Mouse (Mus musculus) heart, adult 9 months (tissue): ENCODE measurements at regions not wholly inside any gene's neighbourhood (a gene's known extent, or its start where the extent isn't known, plus 50 kb on each side); places are given as distances from the start of the nearest gene placed in this dataset.
A peak's percentile ranks its signal among the peaks of the same experiment; 100 is the strongest.

Experiments used
- DNase-seq, 2 experiments: peaks; one replicate each; pipeline ENCODE4 v3.0.0; 2022; ENCODE audit warnings: low spot score in 2 of 2

DNA sequence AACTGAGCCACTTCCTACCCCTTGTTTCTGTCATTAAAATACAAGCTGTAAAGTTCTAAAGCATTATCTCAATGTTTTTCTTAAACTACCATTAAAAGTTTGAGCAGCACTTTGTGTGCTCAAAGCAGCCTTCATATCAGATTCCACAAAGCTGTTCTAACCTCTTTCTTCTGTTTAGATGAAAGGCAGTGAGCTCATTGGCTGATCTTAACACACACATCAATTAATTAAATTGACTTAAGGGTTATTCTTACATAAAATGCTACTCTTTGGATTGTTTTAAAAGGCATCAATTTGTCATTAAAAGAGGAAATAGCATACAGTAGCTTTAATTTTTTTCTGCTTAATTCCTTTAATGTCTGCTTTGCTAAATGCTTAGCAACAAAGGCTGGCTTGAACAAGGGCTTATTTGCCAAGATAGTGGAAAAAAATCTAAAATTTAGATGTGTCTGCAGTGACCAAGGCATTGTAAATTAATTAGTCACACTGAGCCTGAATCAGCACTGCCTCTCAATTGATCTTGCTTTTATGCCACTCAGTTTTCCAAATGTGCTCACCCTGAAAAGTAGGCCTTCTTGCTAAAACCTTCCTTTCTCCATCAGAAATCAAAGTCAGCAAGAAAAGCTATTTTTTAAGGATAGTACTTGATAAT, 777.5 kb downstream of the Tmem114 start:
- DNase-seq, result no peak

DNA sequence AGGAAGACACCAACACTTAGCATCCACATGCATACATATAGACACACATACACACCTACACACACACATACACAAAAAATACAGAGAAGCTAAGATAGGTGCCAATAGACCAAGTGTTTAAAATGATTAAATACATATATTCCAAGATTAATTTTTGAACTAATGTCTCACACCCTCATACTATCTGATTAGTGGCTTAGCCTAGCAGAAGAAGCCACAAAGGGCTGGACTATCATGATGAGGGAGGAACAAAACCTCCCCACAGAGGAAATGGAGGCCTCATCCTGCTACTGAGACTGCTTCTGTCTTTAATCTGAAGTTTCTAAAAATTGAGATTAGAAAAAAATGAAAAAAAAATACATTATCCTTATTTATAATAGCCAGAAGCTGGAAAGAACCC, 780.6 kb downstream of the Tmem114 start:
- DNase-seq, result no peak

DNA sequence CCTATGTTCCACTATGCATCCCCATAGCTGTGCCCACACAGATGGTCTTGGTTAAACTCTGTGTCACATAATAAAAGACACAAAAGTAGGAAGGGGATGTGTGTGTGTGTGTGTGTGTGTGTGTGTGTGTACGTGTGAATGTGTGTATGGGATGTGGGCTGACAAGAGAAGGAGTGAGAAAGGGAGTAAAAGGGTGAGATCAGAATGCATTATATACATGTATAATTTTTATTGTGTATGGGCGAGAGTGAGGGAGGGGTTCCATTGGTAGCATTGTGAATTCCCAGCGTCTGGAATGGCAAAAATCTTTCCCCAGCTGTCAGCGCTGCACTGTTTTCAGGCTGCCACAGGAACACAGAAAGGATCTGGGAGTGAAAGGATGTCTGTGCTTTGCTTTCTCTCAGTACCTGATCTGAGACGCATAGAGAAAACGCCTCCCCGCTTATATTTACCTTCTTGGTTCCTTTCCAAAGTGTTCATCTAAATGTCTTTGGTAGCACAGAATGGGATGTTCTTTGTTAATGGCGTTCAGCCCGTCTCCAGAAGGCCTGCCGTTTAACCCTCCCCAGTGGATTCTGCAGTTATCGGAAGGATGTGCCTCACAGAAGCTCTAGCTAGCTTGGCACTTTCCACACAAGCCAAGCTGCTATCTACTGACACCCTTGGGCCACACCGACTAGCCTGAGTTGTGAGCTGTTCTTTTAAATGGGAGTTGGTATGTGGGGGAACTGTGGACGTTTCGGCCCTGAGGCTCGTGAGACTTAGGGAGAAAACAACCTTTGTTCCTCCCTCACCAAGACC, 785.8 kb downstream of the Tmem114 start:
- no peak for DNase-seq

DNA sequence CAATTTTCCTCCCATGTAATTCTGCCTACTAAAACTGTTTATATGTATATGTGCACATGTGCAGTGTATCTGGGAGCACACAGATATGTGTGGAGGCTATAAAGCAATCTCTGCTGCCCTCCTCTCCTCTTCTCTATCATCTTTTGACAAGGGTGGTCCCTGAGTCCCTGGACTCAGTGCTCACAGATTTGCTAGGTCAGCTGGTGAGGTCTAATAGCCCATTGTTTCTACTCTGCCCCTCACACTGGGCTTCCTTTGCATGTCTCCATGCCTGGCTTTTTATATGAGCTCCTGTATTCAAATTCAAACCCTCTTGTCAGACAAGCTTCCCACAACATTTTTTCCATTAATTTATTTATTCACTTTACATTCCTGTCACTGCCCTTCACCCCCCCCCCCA, 786.9 kb downstream of the Tmem114 start:
- no peak for DNase-seq

DNA sequence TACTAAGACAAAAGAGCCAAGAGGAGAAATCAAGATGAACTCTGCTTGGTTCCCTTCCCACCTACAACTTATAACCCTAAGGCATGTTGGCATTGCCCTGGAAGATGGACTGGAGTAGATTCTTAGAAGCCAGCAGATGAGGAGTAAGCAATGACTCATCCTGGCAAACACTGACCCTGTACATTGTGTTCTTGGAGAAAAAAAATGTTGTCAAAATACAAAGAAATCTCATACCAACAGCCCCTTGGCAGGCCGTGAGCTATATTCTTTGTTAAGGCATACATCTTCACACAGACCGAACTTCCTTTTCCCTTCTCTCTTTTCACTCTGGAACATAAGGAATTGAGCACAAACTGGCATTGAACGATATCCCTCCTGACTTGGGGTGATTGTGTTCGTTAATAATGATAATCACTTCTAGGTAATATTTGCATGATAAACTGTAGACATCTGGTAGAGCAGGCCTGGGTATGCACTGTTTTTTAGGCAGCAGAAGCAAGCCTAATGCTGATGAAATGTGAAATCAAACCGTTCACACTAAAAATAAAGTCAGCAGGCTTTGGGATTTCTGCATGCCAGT, 787.7 kb downstream of the Tmem114 start:
- no peak for DNase-seq

DNA sequence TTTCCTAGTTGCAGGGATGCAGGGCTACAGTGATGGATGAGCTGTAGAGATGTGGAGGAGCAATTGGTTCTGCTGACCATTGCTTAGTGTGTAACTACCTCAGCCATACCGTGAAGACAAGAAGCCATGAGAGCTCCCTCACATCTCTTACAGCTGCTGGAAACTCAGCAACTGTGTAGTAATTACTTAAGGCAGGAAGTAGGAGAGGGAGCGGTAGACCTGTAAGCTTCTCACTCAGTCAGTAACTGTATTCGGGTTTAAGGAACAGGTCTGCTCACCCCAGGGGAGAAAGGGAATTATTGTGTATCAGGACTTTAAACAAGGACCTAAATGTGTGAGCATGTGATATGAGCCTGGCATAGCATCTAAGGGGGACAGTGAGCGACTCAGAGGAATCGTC, 788.6 kb downstream of the Tmem114 start:
- no peak for DNase-seq

DNA sequence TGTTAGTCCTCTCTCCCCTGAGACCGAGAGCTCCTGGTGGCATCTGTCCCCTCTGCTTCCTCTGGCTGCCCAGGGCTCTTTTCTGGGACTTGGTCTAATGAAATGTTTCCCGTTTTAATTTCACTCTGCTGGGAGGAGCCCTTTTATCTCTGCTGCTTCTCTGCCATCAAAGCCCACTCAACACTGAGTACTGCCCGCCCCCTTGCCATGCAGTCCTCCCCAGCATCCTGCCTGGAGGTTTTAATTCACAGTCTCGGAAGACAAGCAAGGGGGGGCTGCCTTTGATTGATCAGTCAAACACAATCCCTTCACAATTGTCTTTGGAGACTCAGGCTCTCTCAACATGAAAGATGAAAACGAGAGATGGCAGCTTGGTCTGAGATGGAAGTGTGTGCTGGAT, 792.5 kb downstream of the Tmem114 start:
- DNase-seq, result no peak

DNA sequence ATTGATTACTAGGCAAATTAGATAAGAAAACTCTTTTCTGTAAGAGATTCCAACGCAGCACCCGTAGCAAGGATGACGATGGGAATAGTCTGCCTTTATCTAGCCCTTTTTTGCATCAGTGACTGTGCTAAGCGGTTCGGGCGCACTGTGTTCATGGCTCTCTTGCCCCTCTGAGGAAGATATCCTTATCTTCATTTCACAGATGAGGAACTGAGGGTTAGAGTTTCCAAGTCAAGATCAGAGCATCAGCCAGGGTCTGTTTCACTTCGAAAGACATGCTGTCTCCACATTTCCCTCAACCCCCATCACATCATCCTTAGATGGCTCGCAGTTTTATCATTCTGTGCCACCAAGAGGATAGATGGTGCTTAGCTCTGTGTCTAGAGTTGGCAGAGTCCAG, 796.6 kb downstream of the Tmem114 start:
- no peak for DNase-seq

DNA sequence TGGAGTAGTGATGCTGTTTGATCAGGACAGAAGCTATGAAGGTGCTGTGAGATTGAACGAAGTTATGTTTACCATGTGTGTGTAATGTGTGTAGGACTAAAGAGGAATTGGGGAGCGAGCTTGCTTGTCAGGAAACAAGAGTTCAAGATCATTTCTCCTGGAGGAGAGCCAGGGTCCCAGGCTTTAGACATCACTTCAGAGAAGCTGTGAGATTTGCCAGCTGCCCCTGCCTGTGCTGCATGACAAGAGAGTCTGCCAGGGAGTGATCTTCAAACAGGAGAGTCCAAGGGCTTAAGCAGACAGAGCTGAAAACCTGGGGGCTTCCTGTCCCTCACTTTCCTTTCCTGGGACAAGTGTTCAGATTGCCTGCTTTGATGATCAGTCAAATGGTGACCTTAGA, 818.3 kb downstream of the Tmem114 start:
- DNase-seq, result peak in 1 of 2 experiments; percentile 6

DNA sequence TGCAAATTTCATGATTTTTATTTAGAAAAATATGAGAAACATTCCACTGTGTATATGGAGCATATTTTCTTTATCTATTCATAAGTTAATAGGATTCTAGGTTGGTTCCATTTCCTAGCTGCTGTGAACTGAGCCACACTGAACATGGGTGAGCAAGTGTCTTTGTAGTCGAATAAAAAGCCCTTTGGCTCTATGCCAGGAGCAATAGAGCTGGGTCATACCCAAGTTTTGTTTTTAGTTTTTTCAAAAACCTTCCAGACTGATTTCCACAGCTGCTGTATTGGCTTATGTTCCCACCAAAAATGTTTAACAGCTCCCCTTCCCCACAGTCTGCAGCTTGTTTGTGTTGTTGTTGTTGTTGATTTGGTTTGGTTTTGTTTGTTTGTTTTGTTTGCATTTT, 822.5 kb downstream of the Tmem114 start:
- DNase-seq, result peak in 1 of 2 experiments; percentile 3

DNA sequence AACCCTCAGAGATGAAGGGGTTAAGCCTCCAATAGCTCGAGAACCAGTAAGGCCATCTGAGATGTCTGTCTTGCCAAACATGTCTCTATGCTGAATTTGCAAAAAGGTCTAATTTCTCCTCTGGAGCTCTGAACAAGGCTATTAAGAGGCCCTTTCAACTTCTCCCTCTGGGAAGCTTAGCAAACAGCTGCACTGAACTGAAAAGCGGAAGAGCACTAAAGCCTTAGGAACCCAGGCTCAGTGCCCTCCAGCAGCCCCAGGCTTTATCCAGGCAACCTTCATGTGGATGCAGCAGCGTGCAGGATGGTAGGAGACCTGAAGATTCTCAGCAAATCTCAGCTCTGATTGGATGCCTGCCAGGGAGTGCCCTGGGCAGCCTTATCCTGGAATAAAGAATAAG, 850.1 kb downstream of the Tmem114 start:
- peak; percentile 10 to 31 for DNase-seq

DNA sequence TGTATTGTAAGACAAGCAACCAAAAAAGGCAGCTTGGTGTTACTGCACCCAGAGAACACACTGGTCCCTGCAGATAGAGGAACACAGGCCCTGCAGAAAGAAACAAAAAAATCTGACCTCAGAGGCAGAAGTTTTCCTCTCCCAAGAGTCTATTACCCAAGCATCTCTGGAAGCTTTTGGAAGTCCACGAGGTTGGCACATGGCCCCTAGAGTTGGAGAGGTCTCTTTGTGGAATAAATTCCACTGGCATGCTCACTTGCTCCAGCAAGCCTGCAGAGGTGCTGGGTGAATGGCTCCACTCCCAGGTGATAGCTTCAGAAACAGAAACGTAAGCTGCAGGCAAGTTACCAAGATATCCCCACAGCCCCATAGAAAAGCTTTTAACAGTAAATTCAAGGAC, 864.1 kb downstream of the Tmem114 start:
- peak; percentile 25 to 55 for DNase-seq

DNA sequence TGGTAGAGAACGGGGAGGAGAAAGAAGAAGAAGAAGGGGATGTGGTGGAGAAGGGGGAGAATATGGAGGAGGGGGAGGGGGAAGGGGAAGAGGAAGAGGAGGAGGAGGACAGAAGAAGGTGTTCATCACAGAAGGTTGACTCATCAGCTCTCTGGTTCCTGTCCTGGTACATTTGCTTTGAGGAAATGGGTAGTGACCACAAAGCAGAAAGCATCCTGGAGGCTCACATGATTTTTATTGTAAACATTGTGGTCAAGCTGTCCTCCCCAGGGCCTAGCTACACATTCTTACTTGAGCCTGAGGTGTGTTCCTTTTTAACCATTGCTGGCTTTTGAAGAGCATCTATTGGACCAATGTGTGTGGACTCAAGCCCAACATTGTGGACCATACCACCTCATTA, 865.8 kb downstream of the Tmem114 start:
- DNase-seq, result peak in 1 of 2 experiments; percentile 14

DNA sequence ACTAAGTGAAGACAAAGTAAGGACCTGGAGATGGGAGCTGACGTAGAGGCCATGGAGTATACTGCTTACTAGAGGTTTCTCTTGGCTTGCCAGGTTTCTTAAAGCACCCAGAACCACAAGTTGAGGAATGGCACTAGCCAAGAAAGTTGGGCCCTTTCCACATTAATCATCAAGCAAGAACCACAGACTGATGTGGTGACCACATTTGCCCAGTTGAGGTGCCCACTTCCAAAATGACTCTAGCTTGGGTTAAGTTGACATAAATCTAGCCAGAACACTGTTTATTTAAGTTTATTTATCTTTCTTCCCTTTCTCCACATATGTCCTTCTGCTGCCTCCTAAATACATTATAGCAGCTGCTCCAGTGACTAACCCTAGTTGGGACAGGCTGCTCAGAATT, 866.3 kb downstream of the Tmem114 start:
- no peak for DNase-seq

DNA sequence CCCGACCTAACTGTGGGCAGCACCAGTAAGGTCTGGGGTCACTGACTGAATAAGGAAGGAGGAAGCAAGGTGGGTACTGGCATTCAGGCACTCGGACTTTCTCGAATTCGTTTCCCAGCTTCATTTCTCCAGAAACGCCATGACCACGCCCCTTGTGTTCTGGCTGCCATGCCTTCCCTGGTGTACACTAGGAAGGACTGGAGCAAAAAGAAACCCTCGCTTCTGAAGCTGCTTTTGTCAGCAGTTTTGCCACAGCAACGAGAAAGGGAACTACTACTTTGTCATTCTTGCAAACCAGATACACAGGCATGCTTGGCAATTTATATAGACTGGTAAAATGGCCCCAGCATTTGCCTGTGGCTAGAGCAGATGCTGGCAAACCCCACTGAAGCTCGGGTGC, 869.0 kb downstream of the Tmem114 start:
- peak in 1 of 2 experiments; percentile 14 for DNase-seq

DNA sequence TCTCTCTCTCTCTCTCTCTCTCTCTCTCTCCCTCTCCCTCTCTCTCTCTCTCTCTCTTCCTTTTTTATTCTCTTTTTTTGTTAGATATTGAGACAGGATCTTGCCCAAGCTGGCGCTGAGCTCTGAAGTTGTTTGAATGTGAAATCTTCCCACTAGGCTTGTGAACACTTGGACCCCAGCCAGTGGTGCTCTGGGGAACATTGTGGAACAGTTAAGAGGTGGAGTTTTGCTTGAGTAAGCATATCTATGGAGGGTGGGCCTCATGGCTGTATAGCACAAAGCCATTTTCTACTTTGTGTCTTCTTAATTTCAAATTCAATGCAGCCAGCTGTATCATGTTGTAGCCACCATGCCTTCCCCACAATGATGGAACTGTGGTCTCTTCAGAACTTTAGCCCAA, 875.4 kb downstream of the Tmem114 start:
- no peak for DNase-seq

DNA sequence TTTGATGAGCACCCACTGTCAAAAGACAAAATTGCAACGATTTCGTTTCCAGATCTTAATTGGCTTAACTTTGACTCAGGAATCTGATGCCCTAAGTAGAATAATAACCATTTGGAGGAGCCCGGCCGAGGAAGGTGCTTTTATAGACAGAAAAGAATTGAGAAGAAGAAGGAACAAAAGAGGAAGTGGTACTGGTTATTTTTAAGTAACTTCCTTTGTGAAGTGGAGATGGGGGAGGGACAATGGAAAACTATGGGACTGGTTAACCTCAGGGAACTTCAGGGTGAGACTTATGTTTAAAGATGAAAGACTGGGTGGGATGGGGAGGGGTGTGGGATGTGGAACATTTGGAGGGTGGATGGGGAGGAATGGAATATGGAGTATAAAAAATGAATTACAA, 880.9 kb downstream of the Tmem114 start:
- DNase-seq, result peak in 1 of 2 experiments; percentile 16

DNA sequence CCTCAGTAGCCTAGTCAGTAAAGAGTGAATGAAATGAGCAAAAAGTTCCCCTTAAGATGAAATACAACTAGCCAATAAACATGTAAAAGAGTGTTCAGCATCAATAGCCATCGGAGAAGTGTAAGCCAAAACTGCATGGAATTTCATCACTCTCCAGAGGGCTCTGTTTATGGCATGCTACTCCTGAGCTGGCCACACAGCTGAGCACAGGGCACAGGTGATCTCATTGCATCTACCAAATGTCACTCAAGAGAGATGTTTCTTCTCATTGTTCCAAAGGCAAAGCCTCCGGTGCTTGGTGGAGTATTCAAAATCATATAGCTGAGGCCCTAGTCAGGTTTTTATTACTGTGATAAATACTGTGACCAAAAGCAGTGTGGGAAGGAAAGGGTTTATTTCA, 895.1 kb downstream of the Tmem114 start:
- DNase-seq, result no peak

DNA sequence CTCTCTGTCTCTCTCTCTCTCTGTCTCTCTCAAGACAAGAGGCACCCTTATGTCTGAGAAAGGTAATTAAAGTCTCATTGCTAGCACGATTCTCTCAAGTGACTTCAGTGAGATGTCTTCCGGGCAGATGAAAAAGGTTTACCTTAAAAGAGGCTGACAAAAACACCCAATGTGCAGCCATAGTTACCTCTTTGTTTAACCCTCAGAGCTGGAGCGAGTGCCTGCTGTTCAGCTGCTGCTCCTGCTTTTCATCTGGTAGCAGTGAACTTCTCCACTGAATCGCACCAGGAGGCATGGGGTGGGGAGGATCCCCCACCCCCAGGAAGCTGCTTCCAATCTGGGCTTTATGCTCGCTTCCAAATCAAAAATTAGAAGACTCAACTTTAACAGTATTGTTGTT, 896.0 kb downstream of the Tmem114 start:
- no peak for DNase-seq

DNA sequence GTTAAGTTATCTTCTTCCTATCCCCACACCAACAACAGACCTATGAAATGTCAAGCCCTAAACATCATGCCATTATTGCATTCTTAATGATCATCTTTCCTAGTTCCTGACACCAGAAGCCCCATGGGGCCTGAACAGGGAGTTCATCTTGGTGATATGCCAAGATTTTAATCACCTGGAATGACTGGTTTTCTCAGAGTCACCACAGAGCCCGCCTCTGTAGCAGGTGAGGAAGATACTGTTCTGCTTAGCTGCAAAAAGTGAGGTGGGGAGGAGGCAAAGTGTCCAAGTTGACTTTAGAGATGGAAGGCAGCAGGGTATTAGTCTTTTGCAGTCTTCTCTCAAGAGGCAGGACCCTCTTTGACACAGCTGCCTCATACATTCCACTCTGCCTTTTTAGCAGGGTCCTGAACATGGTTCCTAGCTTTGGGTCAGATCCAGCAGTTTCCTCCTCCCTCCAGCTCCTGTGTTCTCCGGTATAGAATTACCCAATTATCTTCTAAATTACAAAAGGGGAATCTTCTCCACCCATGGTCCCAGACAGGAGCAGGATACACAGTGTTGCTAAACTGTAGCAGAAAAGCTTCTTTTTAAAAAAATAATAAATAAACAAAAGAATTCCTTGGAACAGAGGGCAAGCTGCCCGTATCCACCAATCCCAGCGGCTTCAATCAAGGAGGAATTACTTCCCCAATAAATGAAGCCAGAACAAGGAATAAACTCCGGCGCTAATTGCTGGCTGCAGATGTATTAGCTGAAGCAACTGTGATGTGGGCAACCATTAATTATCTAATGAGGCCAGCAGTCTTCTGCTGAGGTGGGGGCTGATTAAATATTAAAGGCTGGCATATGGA, 896.8 kb downstream of the Tmem114 start:
- DNase-seq, result no peak

DNA sequence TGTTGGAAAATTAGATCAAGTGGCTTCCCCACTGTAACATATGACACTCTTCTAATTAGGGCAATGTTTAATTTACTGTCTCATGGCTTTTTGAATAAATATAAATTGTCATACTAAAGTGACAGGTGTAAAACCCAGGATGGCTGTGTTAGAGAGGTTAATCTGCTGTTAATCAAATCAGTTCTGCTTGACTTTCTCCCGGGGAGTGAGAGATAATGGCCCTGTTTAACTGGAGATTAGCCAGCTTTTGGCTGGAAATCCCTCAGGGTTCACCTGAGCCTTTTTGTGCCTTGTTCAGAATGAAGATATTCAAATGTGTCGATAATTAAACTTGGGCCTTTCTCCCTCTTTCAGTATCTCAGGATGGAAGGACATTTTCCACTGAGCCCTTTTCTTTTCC, 906.2 kb downstream of the Tmem114 start:
- DNase-seq, result no peak
